Mouse (Mus musculus): ENCODE measurements around the gene Olfr1143. TPM values are rescaled to one million over a fixed set of nuclear protein-coding genes. Genes with fewer than 3 reads are reported as not detected.

The Olfr1143 gene
- not detected in 2 replicates for polyA plus RNA-seq (2015; fragmentation: Nextera tagmentation; extraction: Ambion mirVana)

DNA sequence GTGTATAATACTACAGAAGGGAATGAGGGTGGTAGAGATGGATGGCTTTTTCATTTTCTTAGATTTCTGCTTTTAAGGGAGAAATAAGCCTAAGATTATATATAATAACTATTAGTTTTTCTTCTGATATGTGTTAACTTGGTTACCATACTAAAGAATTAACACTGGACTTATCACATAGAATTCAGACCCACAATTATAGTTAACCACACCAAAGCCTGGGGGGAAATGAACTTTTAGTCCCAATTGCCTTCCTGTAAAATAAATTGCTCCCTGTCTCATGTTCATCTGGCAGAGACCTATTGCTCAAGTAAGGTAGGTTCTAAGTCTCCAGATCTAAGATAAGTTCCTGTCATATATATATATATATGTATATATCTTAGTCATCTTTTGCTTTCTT is at the start of gene Olfr1143:
Gene Olfr1143 (plus strand): TSS at position 301 of the 400 bp plus-strand sequence.
- Histone ChIP-seq H3K27ac (ENCODE audit: low read length) (no peak within 1 kb of the TSS), H3K9ac (replicated peaks; ENCODE audit: low read depth) (no peak within 1 kb of the TSS), H3K27me3 (replicated peaks; ENCODE audit: insufficient read depth, low read length) (no peaks in the 10 kb centered on the region), H3K36me3 (ENCODE audit: insufficient read depth, low read length) (no peaks in the 10 kb centered on the region), H3K4me1 (ENCODE audit: insufficient read depth, low read depth, low read length) (no peaks in the 10 kb centered on the region), H3K4me3 (ENCODE audit: low read depth, low read length) (no peak within 1 kb of the TSS), H3K4me2 (replicated peaks; ENCODE audit: low read depth, low read length) (no peak within 1 kb of the TSS), H3K9me3 (ENCODE audit: low read length) (no peaks in the 10 kb centered on the region)
- ATAC-seq = no peak
- no peak for DNase-seq (ENCODE audit: low spot score)
- TF ChIP-seq CTCF (IDR thresholded peaks at IDR 0.05) = no peak
- no peak for TF ChIP-seq EP300 (IDR thresholded peaks at IDR 0.05)

DNA sequence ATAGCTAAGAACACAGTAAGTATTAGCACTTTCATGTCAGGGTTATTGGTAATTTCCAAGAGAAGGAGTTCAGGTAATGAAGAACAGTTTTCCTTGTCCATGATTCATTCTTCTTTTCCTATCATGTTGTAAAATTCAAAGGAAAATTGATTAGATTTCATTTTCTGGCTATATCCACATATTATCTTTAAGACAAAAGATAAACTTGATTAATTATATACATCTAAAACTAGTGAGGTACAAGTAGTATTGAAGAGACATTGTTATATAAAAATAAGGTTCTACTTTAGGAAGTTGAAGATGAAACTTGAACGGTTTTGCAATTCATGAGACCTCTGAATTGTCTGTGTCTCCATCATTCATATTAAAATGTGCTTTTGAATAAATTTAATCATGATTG is 46.5 kb upstream of the Olfr1143 start, which contains the start of gene Olfr1141:
Gene Olfr1141 (minus strand): TSS at position 101 of the 400 bp plus-strand sequence.
- ATAC-seq (no peak), DNase-seq (ENCODE audit: low spot score) (no peak)
- 70% methylated on average over 1 of the region's 1 CpGs for WGBS
- H3K36me3 ChIP-seq (ENCODE audit: insufficient read depth, low read length) = no peaks in the 10 kb centered on the region
- no peak within 1 kb of the TSS for H3K4me3 ChIP-seq (ENCODE audit: low read depth, low read length)
- no peaks in the 10 kb centered on the region for H3K9me3 ChIP-seq (ENCODE audit: low read length)
- H3K4me2 ChIP-seq (replicated peaks; ENCODE audit: low read depth, low read length) = no peak within 1 kb of the TSS
- H3K4me1 ChIP-seq (ENCODE audit: insufficient read depth, low read depth, low read length) = no peaks in the 10 kb centered on the region
- TF ChIP-seq EP300 (IDR thresholded peaks at IDR 0.05) = no peak
- H3K9ac ChIP-seq (replicated peaks; ENCODE audit: low read depth) = no peak within 1 kb of the TSS
- no peaks in the 10 kb centered on the region for H3K27me3 ChIP-seq (replicated peaks; ENCODE audit: insufficient read depth, low read length)
- H3K27ac ChIP-seq (ENCODE audit: low read length) = no peak within 1 kb of the TSS

DNA sequence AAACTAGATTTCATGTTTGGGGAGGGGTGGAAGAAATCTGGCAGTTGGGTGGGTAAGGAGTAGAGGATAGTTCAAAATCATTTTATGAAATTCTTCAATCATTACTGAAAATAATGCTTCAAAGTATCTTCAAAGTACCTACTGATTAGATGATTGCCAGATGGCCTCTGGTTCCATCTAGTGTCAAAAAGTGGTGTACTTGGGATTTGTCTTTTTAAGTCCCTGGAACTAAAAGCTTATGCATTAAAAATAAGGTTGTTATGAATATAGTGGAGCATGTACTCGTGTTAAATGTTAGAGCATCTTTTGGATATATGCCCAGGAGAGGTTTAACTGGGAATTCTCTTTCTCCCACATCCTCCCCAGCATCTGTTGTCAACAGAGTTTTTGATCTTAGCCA is 24.2 kb upstream of the Olfr1143 start:
- no peaks in the 10 kb centered on the region for H3K4me1 ChIP-seq (ENCODE audit: insufficient read depth, low read depth, low read length)
- H3K27ac ChIP-seq (ENCODE audit: low read length) = no peak overlapping the region
- no peak overlapping the region for H3K4me3 ChIP-seq (ENCODE audit: low read depth, low read length)
- no peak for DNase-seq (ENCODE audit: low spot score)
- 28% methylated on average over 1 of the region's 1 CpGs for WGBS
- no peak for ATAC-seq
- TF ChIP-seq EP300 (IDR thresholded peaks at IDR 0.05) = no peak
- no peak for TF ChIP-seq CTCF (IDR thresholded peaks at IDR 0.05)
- H3K4me2 ChIP-seq (replicated peaks; ENCODE audit: low read depth, low read length) = no peak overlapping the region
- H3K9ac ChIP-seq (replicated peaks; ENCODE audit: low read depth) = no peak overlapping the region
- H3K9me3 ChIP-seq (ENCODE audit: low read length) = no peaks in the 10 kb centered on the region
- H3K27me3 ChIP-seq (replicated peaks; ENCODE audit: insufficient read depth, low read length) = no peaks in the 10 kb centered on the region
- H3K36me3 ChIP-seq (ENCODE audit: insufficient read depth, low read length) = no peaks in the 10 kb centered on the region

DNA sequence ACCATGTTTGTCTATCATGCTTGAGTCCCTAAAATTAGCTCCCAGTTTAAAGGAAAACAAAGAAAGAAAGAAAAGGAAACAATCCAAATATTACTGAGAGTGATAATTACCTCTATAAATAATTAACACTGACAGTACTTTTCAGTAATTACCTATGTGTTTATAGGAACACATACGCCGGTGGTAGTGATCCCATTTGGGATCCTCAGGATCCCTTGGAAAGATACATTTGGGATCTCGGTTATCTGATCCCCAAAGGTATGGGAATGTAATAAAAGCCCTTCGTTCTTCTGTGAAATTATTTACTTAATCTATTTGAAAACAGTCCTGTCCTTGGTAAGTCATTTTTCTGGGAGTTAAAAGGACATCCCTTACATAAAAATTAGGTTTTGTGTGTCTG is 21.2 kb upstream of the Olfr1143 start, which contains the start of gene Olfr152:
Gene Olfr152 (plus strand): TSS at position 301 of the 400 bp plus-strand sequence.
- H3K36me3 ChIP-seq (ENCODE audit: insufficient read depth, low read length) = no peaks in the 10 kb centered on the region
- H3K4me2 ChIP-seq (replicated peaks; ENCODE audit: low read depth, low read length) = no peak within 1 kb of the TSS
- no peak within 1 kb of the TSS for H3K4me3 ChIP-seq (ENCODE audit: low read depth, low read length)
- WGBS = 62% methylated on average over 4 of the region's 4 CpGs
- no peak within 1 kb of the TSS for H3K27ac ChIP-seq (ENCODE audit: low read length)
- TF ChIP-seq EP300 (IDR thresholded peaks at IDR 0.05) (no peak), CTCF (IDR thresholded peaks at IDR 0.05) (no peak)
- DNase-seq (ENCODE audit: low spot score) (no peak), ATAC-seq (no peak)
- H3K9me3 ChIP-seq (ENCODE audit: low read length) = no peaks in the 10 kb centered on the region
- no peaks in the 10 kb centered on the region for H3K4me1 ChIP-seq (ENCODE audit: insufficient read depth, low read depth, low read length)
- H3K9ac ChIP-seq (replicated peaks; ENCODE audit: low read depth) = no peak within 1 kb of the TSS
- H3K27me3 ChIP-seq (replicated peaks; ENCODE audit: insufficient read depth, low read length) = no peaks in the 10 kb centered on the region

DNA sequence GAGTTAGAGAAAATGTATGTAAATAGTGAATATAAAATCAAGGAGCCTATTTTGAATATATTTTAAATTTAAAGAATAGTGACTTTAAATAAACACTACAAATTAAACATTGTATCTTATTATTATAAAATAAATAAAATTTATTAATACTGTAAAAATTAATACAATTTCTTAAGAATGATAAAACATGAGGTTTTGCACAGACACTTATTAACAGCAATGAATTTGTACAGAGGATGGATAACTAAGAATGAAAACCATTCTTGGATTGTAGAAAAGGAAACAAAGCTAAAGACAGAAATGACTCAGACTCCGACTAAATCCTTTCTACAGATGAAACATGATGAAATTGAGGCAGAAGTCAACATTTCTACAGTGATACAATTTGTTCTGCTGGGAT is 9.1 kb downstream of the Olfr1143 start, which contains the start of gene Olfr1145:
Gene Olfr1145 (plus strand): TSS at position 301 of the 400 bp plus-strand sequence.
- no peak for ATAC-seq
- TF ChIP-seq EP300 (IDR thresholded peaks at IDR 0.05) (no peak), CTCF (IDR thresholded peaks at IDR 0.05) (no peak)
- 58% methylated on average over 1 of the region's 1 CpGs for WGBS

DNA sequence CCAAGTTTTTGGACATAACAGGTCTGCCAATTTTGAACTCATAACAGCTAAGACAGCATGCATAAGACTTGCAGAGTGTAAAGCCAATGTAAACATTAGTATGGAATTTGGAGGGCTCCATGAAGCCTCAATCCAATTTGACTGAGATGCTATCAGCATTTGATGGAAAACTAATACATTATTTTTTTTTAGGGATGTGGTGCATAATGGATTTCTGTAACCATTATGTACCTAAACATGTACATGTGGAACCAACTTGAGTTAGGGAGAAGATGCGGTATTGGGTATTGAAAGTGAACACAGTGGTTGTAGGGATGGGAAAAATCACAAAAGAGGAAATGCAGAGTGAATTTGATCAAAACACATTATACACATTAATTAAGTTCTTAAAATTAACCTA is 29.8 kb downstream of the Olfr1143 start, which contains the start of gene Olfr1148:
Gene Olfr1148 (plus strand): TSS at position 301 of the 400 bp plus-strand sequence.
- WGBS = 85% methylated on average over 1 of the region's 1 CpGs
- Histone ChIP-seq H3K9ac (replicated peaks; ENCODE audit: low read depth) (no peak within 1 kb of the TSS), H3K27me3 (replicated peaks; ENCODE audit: insufficient read depth, low read length) (no peaks in the 10 kb centered on the region), H3K36me3 (ENCODE audit: insufficient read depth, low read length) (no peaks in the 10 kb centered on the region), H3K4me2 (replicated peaks; ENCODE audit: low read depth, low read length) (no peak within 1 kb of the TSS), H3K4me1 (ENCODE audit: insufficient read depth, low read depth, low read length) (no peaks in the 10 kb centered on the region), H3K4me3 (ENCODE audit: low read depth, low read length) (no peak within 1 kb of the TSS), H3K27ac (ENCODE audit: low read length) (no peak within 1 kb of the TSS), H3K9me3 (ENCODE audit: low read length) (no peaks in the 10 kb centered on the region)
- no peak for ATAC-seq
- no peak for DNase-seq (ENCODE audit: low spot score)
- TF ChIP-seq EP300 (IDR thresholded peaks at IDR 0.05) (no peak), CTCF (IDR thresholded peaks at IDR 0.05) (no peak)

More for the DNA sequence above, 9.1 kb downstream of the Olfr1143 start, which contains the start of gene Olfr1145:
- Histone ChIP-seq H3K27ac (ENCODE audit: low read length) (no peak within 1 kb of the TSS), H3K4me3 (ENCODE audit: low read depth, low read length) (no peak within 1 kb of the TSS), H3K9me3 (ENCODE audit: low read length) (no peaks in the 10 kb centered on the region), H3K9ac (replicated peaks; ENCODE audit: low read depth) (no peak within 1 kb of the TSS), H3K36me3 (ENCODE audit: insufficient read depth, low read length) (no peaks in the 10 kb centered on the region), H3K4me1 (ENCODE audit: insufficient read depth, low read depth, low read length) (no peaks in the 10 kb centered on the region), H3K27me3 (replicated peaks; ENCODE audit: insufficient read depth, low read length) (no peaks in the 10 kb centered on the region), H3K4me2 (replicated peaks; ENCODE audit: low read depth, low read length) (no peak within 1 kb of the TSS)
- no peak for DNase-seq (ENCODE audit: low spot score)

DNA sequence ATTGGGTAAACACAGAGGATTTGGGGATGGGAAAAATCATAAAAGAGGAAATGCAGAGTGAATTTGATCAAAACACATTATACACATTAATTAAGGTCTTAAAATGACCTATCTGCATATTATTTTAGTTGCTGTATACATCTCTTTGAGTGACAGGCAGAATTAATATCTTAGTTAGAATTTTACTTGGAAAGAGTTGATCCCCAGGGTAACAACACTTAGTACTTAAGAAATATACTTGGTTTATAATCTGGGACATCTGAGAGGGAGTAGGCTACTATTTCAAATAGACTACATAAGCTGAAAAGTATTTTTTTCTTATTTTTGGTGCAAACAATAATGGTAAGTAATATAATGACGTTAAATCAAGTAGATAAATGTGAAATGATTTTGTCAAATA is 43.3 kb downstream of the Olfr1143 start, which contains the start of gene Olfr1150-ps1:
Gene Olfr1150-ps1 (plus strand): TSS at position 301 of the 400 bp plus-strand sequence.
- TF ChIP-seq EP300 (IDR thresholded peaks at IDR 0.05) (no peak), CTCF (IDR thresholded peaks at IDR 0.05) (no peak)
- Histone ChIP-seq H3K27me3 (replicated peaks; ENCODE audit: insufficient read depth, low read length) (no peaks in the 10 kb centered on the region), H3K27ac (ENCODE audit: low read length) (no peak within 1 kb of the TSS), H3K36me3 (ENCODE audit: insufficient read depth, low read length) (no peaks in the 10 kb centered on the region), H3K4me3 (ENCODE audit: low read depth, low read length) (no peak within 1 kb of the TSS), H3K4me1 (ENCODE audit: insufficient read depth, low read depth, low read length) (no peaks in the 10 kb centered on the region), H3K9ac (replicated peaks; ENCODE audit: low read depth) (no peak within 1 kb of the TSS), H3K9me3 (ENCODE audit: low read length) (no peaks in the 10 kb centered on the region), H3K4me2 (replicated peaks; ENCODE audit: low read depth, low read length) (no peak within 1 kb of the TSS)
- DNase-seq (ENCODE audit: low spot score) = no peak
- WGBS = 74% methylated on average over 1 of the region's 1 CpGs
- no peak for ATAC-seq

Other genes with a start within 250 kb of the Olfr1143 start
- not detected in 2 replicates for gene Olfr1129, start 226.7 kb upstream of the Olfr1143 start, polyA plus RNA-seq (2015; fragmentation: Nextera tagmentation; extraction: Ambion mirVana)
- gene Olfr1130, start 194.4 kb upstream of the Olfr1143 start, polyA plus RNA-seq (2015; fragmentation: Nextera tagmentation; extraction: Ambion mirVana) = not detected in 2 replicates
- gene Olfr1131, start 173.5 kb upstream of the Olfr1143 start, polyA plus RNA-seq (2015; fragmentation: Nextera tagmentation; extraction: Ambion mirVana) = not detected in 2 replicates
- not detected in 2 replicates for gene Olfr1132, start 163.1 kb upstream of the Olfr1143 start, polyA plus RNA-seq (2015; fragmentation: Nextera tagmentation; extraction: Ambion mirVana)
- not detected in 2 replicates for gene Olfr1133, start 153.2 kb upstream of the Olfr1143 start, polyA plus RNA-seq (2015; fragmentation: Nextera tagmentation; extraction: Ambion mirVana)
- gene Olfr1134, start 142.1 kb upstream of the Olfr1143 start, polyA plus RNA-seq (2015; fragmentation: Nextera tagmentation; extraction: Ambion mirVana) = not detected in 2 replicates
- not detected in 2 replicates for gene Olfr1135, start 126.9 kb upstream of the Olfr1143 start, polyA plus RNA-seq (2015; fragmentation: Nextera tagmentation; extraction: Ambion mirVana)
- gene Olfr1136, start 106.6 kb upstream of the Olfr1143 start, polyA plus RNA-seq (2015; fragmentation: Nextera tagmentation; extraction: Ambion mirVana) = not detected in 2 replicates
- gene Olfr1137, start 87.4 kb upstream of the Olfr1143 start, polyA plus RNA-seq (2015; fragmentation: Nextera tagmentation; extraction: Ambion mirVana) = not detected in 2 replicates
- not detected in 2 replicates for gene Olfr1138, start 60.6 kb upstream of the Olfr1143 start, polyA plus RNA-seq (2015; fragmentation: Nextera tagmentation; extraction: Ambion mirVana)
- not detected in 2 replicates for gene Olfr1140, start 56.8 kb upstream of the Olfr1143 start, polyA plus RNA-seq (2015; fragmentation: Nextera tagmentation; extraction: Ambion mirVana)
- not detected in 2 replicates for gene Olfr1141, start 46.6 kb upstream of the Olfr1143 start, polyA plus RNA-seq (2015; fragmentation: Nextera tagmentation; extraction: Ambion mirVana)
- not detected in 2 replicates for gene Olfr152, start 21.1 kb upstream of the Olfr1143 start, polyA plus RNA-seq (2015; fragmentation: Nextera tagmentation; extraction: Ambion mirVana)
- not detected in 2 replicates for gene Olfr1145, start 9.2 kb downstream of the Olfr1143 start, polyA plus RNA-seq (2015; fragmentation: Nextera tagmentation; extraction: Ambion mirVana)
- gene Olfr1148, start 29.9 kb downstream of the Olfr1143 start, polyA plus RNA-seq (2015; fragmentation: Nextera tagmentation; extraction: Ambion mirVana) = not detected in 2 replicates
- gene Olfr1150-ps1, start 43.4 kb downstream of the Olfr1143 start, polyA plus RNA-seq (2015; fragmentation: Nextera tagmentation; extraction: Ambion mirVana) = not detected in 2 replicates
- not detected in 2 replicates for gene Olfr1151, start 55.3 kb downstream of the Olfr1143 start, polyA plus RNA-seq (2015; fragmentation: Nextera tagmentation; extraction: Ambion mirVana)
- not detected in 2 replicates for gene Olfr1152, start 65.9 kb downstream of the Olfr1143 start, polyA plus RNA-seq (2015; fragmentation: Nextera tagmentation; extraction: Ambion mirVana)
- not detected in 2 replicates for gene Olfr1153, start 94.4 kb downstream of the Olfr1143 start, polyA plus RNA-seq (2015; fragmentation: Nextera tagmentation; extraction: Ambion mirVana)
- gene Olfr1154, start 104.6 kb downstream of the Olfr1143 start, polyA plus RNA-seq (2015; fragmentation: Nextera tagmentation; extraction: Ambion mirVana) = not detected in 2 replicates
- not detected in 2 replicates for gene Olfr1155, start 144.5 kb downstream of the Olfr1143 start, polyA plus RNA-seq (2015; fragmentation: Nextera tagmentation; extraction: Ambion mirVana)
- not detected in 2 replicates for gene Olfr1156, start 152.5 kb downstream of the Olfr1143 start, polyA plus RNA-seq (2015; fragmentation: Nextera tagmentation; extraction: Ambion mirVana)
- not detected in 2 replicates for gene Olfr1157, start 167.7 kb downstream of the Olfr1143 start, polyA plus RNA-seq (2015; fragmentation: Nextera tagmentation; extraction: Ambion mirVana)
- not detected in 2 replicates for gene Olfr74, start 174.1 kb downstream of the Olfr1143 start, polyA plus RNA-seq (2015; fragmentation: Nextera tagmentation; extraction: Ambion mirVana)
- gene Olfr1158, start 189.5 kb downstream of the Olfr1143 start, polyA plus RNA-seq (2015; fragmentation: Nextera tagmentation; extraction: Ambion mirVana) = not detected in 2 replicates
- not detected in 2 replicates for gene Olfr1160, start 207.7 kb downstream of the Olfr1143 start, polyA plus RNA-seq (2015; fragmentation: Nextera tagmentation; extraction: Ambion mirVana)
- not detected in 2 replicates for gene Olfr1161, start 222.2 kb downstream of the Olfr1143 start, polyA plus RNA-seq (2015; fragmentation: Nextera tagmentation; extraction: Ambion mirVana)
- gene Olfr73, start 237.1 kb downstream of the Olfr1143 start, polyA plus RNA-seq (2015; fragmentation: Nextera tagmentation; extraction: Ambion mirVana) = not detected in 2 replicates

Data from lung, postnatal 0 days (tissue).